Mouse (Mus musculus): ENCODE measurements around the gene Nrgn.
A peak's percentile ranks its signal among the peaks of the same experiment; 100 is the strongest.

The Nrgn gene

DNA sequence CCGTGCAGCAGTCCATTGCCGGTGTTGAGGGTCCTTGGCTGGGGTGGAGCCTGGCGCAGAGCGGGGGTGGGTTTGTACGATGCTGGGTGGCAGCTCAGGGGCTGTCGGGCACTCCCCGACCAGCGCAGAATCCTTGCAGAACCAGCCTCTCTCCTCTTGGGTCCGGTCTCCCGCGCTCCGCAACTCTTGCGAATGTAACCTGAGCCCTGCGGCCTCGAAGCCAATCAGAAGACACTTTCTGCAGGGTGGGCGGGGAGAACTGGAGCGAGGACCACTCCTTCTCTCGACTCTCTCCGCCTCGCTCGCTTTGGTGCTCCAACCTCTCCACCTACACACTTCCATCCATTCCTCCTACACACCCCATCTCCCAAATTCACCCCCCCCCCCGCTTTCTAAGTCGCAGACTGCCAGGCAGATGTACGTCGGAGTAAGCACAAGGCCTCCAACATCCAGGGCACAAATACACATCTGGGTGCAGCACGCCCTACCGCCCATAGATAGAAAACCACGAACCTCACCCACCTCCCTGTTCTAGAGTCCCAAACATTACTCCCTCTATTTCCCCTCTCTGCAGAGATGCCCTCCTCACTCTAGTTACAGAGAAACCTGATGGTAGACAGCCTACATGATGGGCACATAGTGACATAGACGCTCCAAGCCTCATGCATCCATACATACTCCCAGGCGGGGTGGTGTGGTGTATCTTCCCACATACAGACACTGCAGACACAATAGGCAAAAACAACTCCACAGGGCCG lies at the start of gene Nrgn:
Gene Nrgn (minus strand): TSS at position 369 of the 758 bp plus-strand sequence.
- DNase-seq = peak; percentile 24 to 60

DNA sequence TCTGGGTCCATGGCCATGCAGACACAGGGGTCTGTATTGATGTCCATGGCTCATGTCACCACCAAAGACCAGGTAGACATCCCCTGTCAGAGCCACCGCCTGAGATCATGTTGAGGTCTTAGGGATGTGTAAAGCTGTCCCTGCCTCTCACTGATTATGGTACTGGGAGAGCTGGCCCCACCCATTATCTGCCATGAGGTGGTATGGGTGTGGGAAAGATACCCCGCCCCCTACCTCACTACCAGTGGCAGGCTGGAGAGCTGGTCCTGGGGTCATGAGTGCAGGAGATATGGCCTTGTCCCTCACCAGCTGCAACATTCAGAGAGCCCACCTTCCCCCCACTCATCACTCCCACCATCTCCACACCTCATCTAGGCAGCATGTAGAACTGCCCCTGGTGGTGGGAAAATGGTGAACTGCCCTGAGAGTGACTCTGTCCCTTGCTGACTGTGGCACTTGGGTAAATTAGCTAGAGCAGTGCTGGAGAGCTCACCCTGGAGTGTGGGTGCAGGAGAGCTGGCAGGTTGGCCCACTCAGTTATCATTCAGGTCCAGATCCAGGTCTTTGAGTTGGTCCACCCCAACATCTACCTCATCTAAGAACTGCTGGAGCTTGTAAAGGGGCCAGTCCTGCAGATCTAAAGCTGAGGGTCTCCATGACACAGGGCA lies 48.0 kb upstream of the Nrgn start:
- no peak for DNase-seq

DNA sequence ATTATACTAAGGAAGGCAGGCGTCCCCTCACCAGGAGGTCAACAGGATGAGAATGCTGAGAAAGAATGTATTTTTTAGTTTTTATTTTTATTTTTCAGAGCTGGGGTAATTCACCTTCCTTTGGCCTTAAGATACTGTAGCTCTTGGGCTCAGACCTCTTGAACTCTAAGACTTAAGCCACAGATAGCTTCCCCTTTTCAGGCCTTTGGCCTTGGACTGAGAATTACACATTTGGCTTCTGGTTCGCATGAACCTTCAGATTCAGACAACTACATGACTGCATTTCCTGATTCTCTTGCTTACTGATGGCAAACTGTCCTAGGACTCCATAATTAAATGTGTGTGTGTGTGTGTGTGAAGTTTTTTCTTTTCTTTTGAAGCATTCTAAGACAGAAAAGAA lies 45.9 kb upstream of the Nrgn start:
- no peak for DNase-seq

DNA sequence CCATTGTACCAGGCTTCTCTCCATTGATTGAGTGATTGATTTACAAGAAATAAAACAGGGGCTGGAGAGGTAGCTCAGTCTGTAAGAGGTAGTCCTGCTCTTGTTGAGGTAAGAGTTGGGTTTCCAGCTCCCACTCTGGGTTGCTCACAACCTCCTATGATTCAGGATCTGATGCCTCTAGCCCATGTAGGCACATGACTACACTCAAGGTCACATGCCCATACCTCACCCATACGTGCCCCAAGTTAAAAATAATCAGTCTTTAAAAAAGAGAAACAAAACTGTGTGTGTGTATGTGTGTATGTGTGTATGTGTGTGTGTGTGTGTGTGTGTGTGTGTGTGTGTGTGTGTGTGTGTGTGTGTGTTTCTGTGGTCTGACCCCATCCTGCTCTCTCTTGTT lies 42.9 kb upstream of the Nrgn start:
- DNase-seq = no peak

DNA sequence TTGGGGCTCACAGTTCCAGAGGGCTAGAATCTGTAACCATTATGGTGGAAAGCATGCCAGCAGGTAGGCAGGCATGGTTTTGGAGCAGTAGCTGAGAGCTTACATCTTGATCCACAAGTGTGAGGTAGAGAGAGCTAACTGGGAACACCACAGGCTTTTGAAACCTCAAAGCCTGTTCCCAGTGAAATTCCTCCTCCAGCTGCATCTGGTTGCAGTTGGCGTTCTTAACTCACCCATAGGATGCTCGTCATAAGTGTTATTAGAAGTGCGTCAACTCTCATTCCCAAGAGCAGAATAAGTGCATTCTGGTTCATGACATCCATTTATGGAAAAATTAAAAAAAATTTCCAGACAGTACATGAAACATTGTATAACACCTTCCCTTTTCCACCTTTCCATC lies 41.0 kb upstream of the Nrgn start:
- DNase-seq = no peak

DNA sequence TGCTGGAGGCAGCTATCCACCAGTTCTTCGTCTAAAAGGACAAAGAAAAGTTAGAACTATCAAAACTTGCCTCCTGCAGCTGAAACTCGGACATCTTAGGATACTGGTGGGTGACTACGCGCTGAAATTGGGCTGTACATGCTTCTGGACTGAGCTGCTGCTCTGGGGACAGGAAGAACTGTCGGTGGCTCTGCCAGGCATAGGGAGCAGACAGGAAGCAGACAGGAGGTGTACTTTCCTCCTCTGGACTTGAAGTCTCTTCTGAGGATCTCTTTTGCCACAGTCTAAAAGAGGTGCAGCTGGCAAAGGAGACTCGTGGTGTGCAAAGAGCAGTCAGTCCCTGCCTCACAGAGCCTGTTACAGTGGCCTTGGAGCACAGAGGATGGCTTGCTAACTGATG lies 39.9 kb upstream of the Nrgn start:
- DNase-seq = no peak

DNA sequence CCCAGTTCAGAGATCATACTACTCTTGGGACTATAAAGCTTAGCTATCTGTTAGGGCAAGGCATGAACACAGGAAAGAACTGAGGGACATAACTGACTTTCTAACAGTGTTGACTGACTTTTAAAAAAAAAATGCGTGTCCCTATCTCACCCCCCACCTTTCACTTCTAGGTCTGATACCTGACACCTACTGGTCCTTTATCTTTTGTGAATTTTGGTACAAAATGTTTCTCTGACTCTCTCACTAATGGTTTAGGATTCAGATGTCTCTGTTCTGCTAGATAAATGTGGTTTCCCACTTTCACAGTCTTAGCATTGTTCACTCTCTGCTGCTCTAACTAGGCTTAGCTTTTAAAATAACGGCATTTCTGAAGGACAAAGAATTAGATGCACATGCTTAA lies 39.3 kb upstream of the Nrgn start:
- DNase-seq = no peak

DNA sequence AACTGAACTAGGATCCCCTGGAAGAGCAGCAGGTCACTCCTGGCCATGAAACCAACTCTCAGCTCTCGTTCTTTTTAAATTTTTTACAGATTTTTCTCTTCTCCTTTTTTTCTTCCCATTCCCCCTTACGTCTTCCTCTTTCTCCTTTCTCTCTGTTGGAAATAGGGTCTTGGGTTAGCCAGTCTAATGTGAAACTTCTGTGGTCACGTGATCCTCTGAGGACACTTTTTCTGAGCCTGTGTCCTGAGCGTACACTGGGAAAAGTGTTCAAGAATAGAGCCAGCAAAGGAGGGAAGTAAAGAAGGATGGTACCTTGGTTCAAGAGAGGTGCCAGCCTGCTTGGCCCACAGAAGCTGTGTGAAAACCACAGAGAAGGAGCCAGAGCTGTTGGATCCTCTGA lies 37.7 kb upstream of the Nrgn start:
- no peak for DNase-seq

DNA sequence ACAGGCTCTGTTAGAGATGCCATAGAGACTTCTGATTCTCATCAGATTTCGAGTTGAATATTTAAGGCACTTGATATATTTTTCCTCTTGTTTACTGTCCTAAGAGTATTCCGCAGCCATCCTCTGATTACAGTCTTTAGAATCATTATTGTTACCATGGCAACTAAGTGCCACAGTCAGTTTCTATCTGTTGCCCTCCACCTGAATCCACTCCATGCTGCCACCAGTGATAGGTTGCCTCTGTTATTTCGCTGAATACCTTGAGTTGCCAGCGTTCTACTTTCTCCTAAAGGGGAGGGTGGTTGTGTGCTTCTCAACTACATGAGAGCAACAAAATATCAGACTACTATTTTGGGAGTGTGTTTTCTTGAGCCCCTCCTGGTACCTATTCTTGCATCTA lies 34.0 kb upstream of the Nrgn start:
- DNase-seq = no peak

DNA sequence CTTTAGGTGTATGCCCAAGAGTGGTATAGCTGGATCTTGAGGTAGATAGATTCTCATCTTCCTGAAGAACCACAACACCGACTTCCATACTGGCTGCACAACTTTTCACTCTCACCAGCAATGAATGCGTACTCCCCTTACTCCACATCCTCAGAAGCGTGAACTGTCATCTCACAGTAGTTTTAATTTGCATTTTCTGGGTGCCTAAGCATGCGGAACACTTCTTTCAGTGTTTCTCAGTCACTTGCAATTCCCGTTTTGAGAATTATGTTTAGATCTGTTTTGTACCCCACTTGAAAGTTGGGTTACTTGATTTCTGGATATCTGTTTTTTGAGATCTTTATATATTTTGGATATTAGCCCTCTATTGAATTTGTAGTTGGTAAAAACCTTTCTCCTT lies 30.9 kb upstream of the Nrgn start:
- DNase-seq = no peak

DNA sequence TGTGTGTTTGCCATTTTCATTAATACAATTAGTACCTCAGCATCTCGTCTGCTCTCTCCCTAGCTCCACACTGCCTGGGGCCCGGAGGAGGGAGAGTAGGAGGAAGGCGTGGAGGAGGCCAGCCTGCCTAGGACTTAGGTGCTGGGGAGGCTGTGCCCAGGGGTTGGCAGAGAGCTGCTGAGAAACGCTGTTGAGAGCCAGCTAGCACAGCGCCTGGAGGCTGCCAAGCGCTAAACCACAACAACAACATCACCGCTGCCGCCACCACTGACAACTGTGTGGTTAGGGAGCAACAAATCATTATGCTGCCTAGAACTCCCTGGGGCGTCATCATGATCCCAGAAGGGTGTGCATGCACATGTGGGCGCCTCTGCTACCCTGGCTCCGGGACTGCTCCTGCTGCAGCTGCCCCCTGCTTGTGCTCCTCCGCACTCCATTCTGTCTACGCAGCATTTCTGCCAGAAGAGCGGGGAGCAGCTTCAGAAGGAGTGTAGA lies 23.8 kb upstream of the Nrgn start:
- DNase-seq = no peak

DNA sequence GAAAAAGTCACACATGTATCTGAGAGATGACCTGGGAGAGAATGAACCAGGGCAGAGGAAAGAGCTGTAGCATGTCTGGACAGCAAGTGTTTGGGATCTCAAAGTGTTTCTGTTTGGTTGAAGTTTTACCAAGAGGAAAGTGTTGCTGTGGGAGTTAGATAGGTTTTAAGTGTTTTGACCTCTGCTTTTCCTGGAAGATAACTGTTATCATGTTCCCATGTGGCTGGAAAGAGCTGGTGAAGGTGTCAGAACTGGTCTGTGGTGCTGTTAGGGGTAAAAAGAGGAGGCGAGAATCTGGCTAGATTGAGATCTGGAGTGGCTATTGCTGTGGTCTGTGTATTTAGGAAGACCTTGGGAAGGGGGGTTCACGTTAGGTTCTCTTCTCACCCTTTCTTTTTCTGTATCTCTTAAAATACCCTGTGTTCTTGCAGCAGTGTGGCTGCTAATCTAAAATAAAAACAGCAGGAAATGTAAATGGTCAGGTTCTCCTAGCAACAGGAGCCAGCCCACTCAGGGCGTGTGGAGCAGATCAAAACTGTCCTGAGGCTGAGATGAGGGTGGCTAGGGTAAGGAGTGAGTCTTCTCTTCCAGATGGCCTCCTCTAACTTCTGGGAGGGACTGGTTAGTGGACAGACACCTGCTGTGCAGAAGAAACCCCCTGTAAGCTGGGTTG lies 19.6 kb upstream of the Nrgn start:
- no peak for DNase-seq

DNA sequence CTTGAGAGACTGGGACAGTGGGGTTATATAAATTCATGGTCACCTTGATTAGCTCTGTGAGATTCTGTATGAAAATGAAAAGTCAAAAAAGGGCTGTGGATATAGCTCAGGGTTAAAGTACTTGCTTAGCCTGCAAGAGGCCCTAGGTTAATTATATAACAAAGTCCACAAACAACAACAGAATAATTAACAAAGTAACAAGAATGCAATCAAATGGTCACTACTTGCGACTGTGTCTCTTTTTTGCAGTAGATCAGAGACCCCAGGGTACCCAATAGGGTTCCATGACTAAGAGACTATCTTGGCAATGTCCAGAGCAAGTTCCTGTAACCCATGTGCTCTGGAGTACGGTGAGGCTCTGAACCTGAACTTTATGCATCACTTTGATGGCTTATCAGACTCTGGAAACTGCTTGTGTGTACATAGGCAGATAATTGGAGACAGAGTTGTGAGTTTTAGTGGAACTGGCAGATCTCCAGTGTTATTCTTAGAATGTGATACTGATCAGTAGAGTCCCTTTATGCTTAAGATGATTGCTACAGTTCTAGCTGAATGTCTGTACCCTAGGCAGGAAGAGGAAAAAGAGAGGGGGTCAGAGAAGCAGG lies 16.6 kb upstream of the Nrgn start:
- no peak for DNase-seq

DNA sequence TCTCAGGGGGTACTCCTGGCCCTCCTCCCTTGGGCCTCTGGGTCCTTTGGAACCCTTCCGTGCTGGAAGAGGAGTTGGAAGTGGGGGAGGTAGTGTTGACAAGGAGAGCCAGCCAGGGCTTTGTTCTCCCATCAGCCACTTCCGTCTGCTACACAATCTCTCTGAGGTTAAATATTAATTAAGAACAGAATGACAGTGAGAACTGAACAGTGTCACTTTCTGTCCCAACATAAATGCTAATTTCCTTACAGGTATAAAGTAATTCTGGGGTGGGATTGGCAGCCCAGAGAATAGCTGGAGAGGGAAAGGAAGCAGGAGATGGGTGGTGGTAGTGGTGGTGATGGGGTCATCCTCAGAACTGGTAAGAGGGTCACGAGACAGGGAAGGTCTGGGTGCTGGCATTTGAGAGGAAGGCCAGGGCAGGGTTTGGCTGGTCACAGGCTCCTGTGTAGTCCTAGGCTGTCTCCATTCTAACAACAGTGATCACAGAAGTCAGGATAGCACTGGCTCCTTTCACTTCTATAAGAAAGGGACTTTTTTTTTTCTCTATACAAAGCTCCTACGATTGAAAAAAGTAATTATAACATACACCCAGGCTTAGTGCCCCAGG lies 16.0 kb upstream of the Nrgn start:
- DNase-seq = no peak

DNA sequence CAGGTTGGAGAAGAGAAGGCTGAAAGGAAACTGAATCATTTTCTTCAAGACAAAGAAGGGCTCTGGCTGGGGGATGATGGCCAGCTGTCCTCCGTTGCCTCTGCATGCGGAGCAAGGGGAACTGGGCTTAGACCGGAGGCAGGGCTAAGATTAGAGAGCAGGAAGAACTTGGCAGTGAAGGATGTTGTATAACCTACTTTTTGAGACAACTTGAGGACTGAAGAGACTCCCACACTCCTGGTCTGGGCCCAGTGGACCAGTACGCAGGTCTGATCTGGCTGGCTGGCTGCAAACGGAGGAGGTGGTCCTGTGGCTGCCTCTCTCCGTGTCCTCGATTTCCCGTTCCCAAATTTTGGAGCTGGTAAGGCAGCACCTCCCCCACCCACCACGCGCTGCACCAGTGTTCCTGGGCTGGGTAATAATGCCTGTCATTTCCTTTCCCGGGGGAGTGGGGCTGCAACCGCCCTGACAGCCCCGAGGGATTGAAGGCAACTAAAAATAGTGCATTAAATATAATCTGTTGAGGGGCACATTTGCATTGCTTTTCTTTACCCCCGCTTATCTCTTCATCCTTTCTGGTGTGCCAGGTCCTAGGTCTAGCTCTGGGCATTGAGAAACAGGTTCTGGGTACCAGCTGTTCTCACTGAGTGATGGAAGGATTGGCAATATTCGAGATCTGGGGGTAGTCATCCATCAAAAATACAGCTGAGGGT lies 15.3 kb upstream of the Nrgn start:
- no peak for DNase-seq

DNA sequence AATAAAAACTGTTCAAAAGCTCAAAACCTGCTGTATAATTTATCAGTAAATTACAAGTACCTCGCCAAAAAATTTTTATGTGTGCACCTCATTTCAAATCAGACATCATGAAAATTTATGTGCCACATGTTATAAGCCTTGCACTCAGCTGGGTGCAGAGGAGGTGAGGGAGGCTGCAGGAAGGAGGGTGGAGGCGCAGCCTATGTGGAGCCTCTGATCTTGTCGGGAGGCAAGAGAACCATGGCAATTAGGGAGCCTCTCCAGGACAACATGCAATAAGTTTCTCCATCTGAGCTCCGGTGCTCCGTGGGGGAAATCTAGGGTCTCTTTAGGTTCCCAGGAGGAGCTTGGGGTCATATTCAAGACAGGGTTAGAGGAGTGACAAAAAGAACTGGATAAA lies 14.8 kb upstream of the Nrgn start:
- DNase-seq = no peak

DNA sequence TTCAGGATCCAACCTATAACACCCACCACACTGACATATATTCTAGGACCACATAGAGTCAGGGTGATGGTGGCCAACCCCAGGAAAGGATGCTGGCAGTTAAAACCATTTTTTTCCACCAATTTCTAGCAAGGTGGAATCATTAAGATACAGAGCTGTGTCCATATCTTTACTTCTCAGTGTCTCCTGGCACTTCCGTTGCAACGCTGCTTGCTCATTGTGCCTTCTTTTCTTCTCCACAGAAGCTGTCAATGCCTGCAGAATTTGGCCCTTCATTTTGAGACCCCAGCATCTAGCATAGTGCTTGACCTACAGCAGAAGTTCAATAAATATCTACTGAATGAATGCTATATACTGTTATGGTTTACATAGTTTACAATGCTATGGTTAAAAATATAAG lies 14.3 kb upstream of the Nrgn start:
- no peak for DNase-seq

DNA sequence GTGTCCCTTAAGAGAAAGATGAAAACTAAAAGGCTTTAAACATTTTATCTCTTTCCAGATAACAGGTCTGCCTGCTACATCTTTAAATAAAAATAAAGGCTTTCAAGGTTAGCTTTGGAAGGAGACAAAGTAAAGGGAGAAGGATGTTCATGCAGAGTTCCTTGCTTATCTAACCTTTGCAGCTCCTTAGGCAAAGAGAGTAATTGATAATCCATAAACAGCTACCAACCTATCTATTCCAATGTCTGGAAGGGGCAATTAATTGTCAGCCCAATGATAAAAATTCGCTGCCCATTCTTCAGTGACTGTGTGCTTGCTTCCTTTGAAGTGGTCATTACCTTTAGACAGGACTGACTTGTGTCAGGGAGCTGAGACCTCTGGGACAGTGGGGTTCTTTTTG lies 11.1 kb upstream of the Nrgn start:
- no peak for DNase-seq

DNA sequence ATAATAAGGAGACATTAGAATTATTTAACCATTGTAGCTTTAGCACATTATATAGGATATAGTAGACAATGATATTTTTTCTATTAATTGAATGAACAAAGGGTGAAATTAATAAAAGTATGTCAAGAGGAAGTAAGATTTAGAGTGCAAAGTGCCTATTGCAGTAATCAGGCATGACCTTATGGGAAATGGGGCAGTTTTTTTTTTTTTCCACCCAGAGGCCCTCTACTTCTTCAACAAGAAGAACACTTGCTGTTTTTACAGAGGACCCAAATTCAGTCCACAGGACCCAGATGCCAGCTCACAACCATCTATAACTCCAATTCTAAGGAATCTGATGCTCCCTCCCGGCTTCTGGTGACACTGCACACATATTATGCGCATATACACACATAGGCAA lies 7.9 kb upstream of the Nrgn start:
- no peak for DNase-seq

DNA sequence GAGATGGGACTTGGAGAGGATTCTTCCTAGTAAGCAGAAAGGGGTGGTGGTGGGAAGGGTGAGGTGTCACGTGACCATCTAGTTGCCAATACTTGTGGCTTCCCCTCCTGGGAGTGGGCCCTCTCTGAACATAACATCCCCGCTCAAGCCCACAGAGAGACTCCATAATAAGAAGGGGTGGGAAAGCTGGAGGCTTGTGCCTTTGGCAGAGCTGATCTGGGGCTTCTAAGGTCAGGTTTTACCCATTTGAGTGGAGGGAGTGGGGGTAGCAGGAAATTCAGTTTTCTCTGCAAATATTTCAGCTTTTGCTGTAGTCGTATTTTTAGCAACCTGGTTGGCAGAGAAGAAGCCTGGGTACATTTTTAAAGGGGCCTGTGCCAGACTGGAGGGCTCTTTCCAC lies 3.7 kb upstream of the Nrgn start:
- no peak for DNase-seq

DNA sequence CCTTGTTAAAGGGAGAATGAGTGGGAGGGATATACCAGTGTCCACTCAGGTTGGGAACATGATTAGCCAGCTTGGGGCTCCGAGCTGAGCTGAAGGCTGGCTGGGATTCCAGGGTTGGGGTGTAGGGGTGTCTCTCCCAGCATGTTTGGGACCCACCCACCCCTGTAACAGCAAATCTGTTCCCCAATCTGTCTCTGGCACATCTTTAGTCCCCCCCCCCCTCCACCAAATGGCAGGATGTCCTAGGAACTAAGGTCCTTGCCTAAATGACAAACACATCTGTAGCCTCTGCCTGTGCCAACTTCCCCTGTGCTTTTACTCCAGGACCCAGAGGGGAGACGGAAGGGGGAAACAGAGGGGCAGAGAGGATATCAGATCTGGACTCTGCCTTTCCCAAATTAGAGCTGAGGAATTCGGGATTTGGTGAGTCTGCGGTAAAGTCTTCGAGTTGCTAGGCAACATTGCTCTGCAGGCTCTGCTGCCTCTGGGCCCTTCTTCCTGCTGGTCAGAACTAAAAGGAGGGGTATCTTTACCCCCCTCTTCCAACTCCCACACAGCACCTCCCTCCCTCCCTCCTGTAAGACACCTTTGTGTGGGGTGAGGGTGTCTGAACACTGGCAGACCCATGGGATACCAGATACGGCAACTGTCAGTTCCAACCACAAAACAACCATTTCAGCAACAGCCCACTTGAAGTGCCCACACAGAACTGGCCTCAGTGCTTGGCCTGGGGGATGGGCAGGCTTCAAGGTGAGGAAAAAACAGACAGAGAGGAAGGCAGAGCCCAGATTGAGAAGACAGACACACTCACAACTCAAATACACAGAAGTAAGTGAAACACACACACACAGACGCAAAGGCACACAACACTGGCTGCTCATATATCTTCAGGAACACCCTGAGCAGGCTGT lies 2.4 kb upstream of the Nrgn start, which contains the start of gene Siae:
Gene Siae (plus strand): TSS at position 861 of the 911 bp plus-strand sequence.
- DNase-seq = no peak
